1 mouse cellular context compared by ENCODE assay signal in the genomic region with DNA sequence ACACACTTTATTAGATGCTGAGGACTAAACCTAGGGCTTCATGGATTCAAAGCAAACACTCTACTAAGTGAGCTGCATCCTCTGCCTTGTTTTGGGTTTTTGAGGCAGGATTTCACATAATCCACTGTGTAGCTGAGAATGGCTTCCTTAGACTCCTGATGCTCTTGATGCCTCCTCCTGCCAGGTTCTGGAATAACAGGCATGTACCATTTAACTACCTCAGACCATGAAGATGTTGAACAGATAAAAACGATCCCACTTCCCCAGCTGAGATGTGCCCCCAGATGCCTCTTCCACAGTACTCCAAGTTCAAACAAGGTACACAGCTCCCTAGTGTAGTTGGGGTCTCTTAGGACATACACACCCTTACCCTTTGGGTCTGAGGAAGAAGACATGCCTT.
TF ChIP-seq lines count a peak whose summit lies in the region.

No protein-coding gene starts in this region.

TF ChIP-seq in MEL, 35 proteins besides CTCF, POLR2A, EP300 and RAD21:
- TF ChIP-seq GATA1 (IDR thresholded peaks at IDR 0.05; ENCODE audit: low read depth, low read length) = no peak
- no peak for TF ChIP-seq GABPA (IDR thresholded peaks at IDR 0.05; ENCODE audit: low read depth, low read length)
- TF ChIP-seq NRF1 (IDR thresholded peaks at IDR 0.05; ENCODE audit: insufficient read depth, low read depth, low read length, poor library complexity, severe bottlenecking) = no peak
- no peak for TF ChIP-seq ZMIZ1 (IDR thresholded peaks at IDR 0.05; ENCODE audit: low read depth, low read length)
- TF ChIP-seq JUND (IDR thresholded peaks at IDR 0.05; ENCODE audit: low read depth, low read length) = no peak
- no peak for TF ChIP-seq MEF2A (IDR thresholded peaks at IDR 0.05; ENCODE audit: extremely low read depth, insufficient replicate concordance, low read depth, low read length, poor library complexity, severe bottlenecking)
- TF ChIP-seq POLR2AphosphoS2 (IDR thresholded peaks at IDR 0.05; ENCODE audit: low read length) = no peak
- TF ChIP-seq RCOR1 (IDR thresholded peaks at IDR 0.05; ENCODE audit: low read depth, low read length) = no peak
- no peak for TF ChIP-seq SIN3A (IDR thresholded peaks at IDR 0.05; ENCODE audit: low read length)
- no peak for TF ChIP-seq MXI1 (IDR thresholded peaks at IDR 0.05; ENCODE audit: low read depth, low read length)
- no peak for TF ChIP-seq ZKSCAN1 (IDR thresholded peaks at IDR 0.05; ENCODE audit: low read depth, low read length)
- no peak for TF ChIP-seq POLR2AphosphoS5 (IDR thresholded peaks at IDR 0.05; ENCODE audit: borderline replicate concordance, low read depth, low read length)
- TF ChIP-seq CHD2 (IDR thresholded peaks at IDR 0.05; ENCODE audit: low read length) = no peak
- TF ChIP-seq ELF1 (IDR thresholded peaks at IDR 0.05; ENCODE audit: low read depth, low read length) = no peak
- no peak for TF ChIP-seq TAL1 (IDR thresholded peaks at IDR 0.05; ENCODE audit: low read length)
- TF ChIP-seq ETS1 (IDR thresholded peaks at IDR 0.05; ENCODE audit: low read depth, low read length) = no peak
- TF ChIP-seq HCFC1 (IDR thresholded peaks at IDR 0.05; ENCODE audit: low read depth, low read length) = no peak
- TF ChIP-seq TCF12 (IDR thresholded peaks at IDR 0.05; ENCODE audit: low read depth, low read length) = no peak
- no peak for TF ChIP-seq TBP (IDR thresholded peaks at IDR 0.05; ENCODE audit: low read depth, low read length)
